Mouse (Mus musculus): ENCODE measurements at regions not wholly inside any gene's neighbourhood (a gene's known extent, or its start where the extent isn't known, plus 50 kb on each side); places are given as distances from the start of the nearest gene placed in this dataset.

DNA sequence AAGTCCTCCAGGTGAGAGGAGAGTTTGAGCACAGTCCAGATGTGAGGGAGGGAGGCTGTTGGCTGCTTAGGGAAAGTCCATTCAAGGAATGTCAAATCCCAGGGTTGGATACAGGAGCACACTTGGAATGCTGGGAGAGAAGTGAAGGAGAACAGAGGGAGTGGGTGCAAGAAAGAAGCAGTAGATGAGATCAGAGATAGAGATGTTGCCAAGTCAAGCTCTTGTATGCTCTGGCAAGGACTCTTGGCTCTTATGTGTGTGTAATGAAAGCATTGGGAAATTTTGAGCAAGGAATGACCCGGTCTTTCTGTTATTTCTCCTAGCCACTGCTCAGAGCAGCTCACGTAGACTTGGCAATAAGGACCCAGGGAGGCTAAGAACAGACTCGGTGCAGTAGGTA, 488.6 kb downstream of the Adgrl2 start:
- Histone ChIP-seq H3K27ac (ENCODE audit: insufficient read depth, low read length) (no peak overlapping the region), H3K4me3 (replicated peaks; ENCODE audit: insufficient read depth, low read depth, low read length) (no peak overlapping the region), H3K27me3 (ENCODE audit: control insufficient read depth, insufficient read depth, low read length) (no peaks in the 10 kb centered on the region), H3K4me1 (ENCODE audit: control insufficient read depth, insufficient read depth, low read length) (no peaks in the 10 kb centered on the region)
- no peak for TF ChIP-seq CTCF (IDR thresholded peaks at IDR 0.05; ENCODE audit: borderline replicate concordance, insufficient read depth, low read depth, low read length)
- no peak for TF ChIP-seq POLR2A (IDR thresholded peaks at IDR 0.05; ENCODE audit: borderline replicate concordance, insufficient read depth, low read length)
- WGBS: 83% methylated on average over 3 of the region's 3 CpGs
- no peak for DNase-seq

- WGBS: 56% methylated on average over 5 of the region's 5 CpGs
These were observed 493.7 kb downstream of the Adgrl2 start for GRCm38 (mm10) chr3:148496672-148497071.

DNA sequence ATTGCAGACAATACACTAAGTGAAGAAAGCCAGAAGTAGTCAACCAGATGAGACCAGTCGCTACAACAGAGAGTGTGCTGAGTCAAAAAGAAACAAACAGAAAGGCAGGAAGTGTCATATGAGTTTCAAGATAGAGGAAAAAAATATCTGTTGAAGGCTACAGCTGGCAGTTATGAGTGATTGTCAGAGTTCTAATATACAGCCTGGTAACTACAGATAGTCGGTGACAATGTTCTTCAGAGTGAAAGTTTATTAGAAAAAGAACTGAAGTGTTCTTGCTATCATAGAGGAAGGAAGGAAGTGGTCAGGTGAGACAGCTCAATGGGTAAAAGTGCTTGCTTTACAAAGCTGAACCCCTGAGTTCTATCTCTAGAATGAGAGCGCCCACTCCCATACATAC, 499.1 kb downstream of the Adgrl2 start:
- Histone ChIP-seq H3K4me3 (replicated peaks; ENCODE audit: insufficient read depth, low read depth, low read length) (no peak overlapping the region), H3K4me1 (ENCODE audit: control insufficient read depth, insufficient read depth, low read length) (no peaks in the 10 kb centered on the region), H3K27me3 (ENCODE audit: control insufficient read depth, insufficient read depth, low read length) (no peaks in the 10 kb centered on the region), H3K27ac (ENCODE audit: insufficient read depth, low read length) (no peak overlapping the region)
- WGBS: 89% methylated on average over 3 of the region's 3 CpGs
- DNase-seq: no peak
- TF ChIP-seq CTCF (IDR thresholded peaks at IDR 0.05; ENCODE audit: borderline replicate concordance, insufficient read depth, low read depth, low read length): no peak
- TF ChIP-seq POLR2A (IDR thresholded peaks at IDR 0.05; ENCODE audit: borderline replicate concordance, insufficient read depth, low read length): no peak

More at GRCm38 (mm10) chr3:148496672-148497071, 493.7 kb downstream of the Adgrl2 start:
- H3K27me3 ChIP-seq (ENCODE audit: control insufficient read depth, insufficient read depth, low read length): no peaks in the 10 kb centered on the region
- TF ChIP-seq CTCF (IDR thresholded peaks at IDR 0.05; ENCODE audit: borderline replicate concordance, insufficient read depth, low read depth, low read length) (no peak), POLR2A (IDR thresholded peaks at IDR 0.05; ENCODE audit: borderline replicate concordance, insufficient read depth, low read length) (no peak)
- no peak for DNase-seq
- H3K4me1 ChIP-seq (ENCODE audit: control insufficient read depth, insufficient read depth, low read length): no peaks in the 10 kb centered on the region
- H3K4me3 ChIP-seq (replicated peaks; ENCODE audit: insufficient read depth, low read depth, low read length): no peak overlapping the region
- no peak overlapping the region for H3K27ac ChIP-seq (ENCODE audit: insufficient read depth, low read length)

DNA sequence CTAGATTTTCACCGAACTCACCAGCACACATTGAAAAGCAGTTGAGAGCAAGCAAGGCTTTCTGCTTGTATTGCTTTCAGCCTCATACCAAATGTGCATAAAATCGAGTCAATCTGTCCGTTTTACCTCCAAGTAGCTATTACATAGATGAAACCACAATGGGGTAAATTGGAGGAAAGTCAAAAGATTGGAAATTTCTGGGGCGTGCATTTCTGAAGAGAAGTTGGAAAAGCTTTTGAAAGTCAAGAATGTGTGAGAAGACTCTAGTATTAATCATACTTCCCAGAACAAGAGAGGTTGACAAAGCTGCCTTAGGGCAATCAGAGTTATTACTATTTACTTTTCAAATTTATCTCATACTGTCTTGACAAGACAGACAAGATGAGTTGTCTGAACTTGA, 501.2 kb downstream of the Adgrl2 start:
- no peak overlapping the region for H3K4me3 ChIP-seq (replicated peaks; ENCODE audit: insufficient read depth, low read depth, low read length)
- 81% methylated on average over 4 of the region's 4 CpGs for WGBS
- no peaks in the 10 kb centered on the region for H3K4me1 ChIP-seq (ENCODE audit: control insufficient read depth, insufficient read depth, low read length)
- H3K27me3 ChIP-seq (ENCODE audit: control insufficient read depth, insufficient read depth, low read length): no peaks in the 10 kb centered on the region
- no peak overlapping the region for H3K27ac ChIP-seq (ENCODE audit: insufficient read depth, low read length)
- no peak for DNase-seq
- TF ChIP-seq POLR2A (IDR thresholded peaks at IDR 0.05; ENCODE audit: borderline replicate concordance, insufficient read depth, low read length) (no peak), CTCF (IDR thresholded peaks at IDR 0.05; ENCODE audit: borderline replicate concordance, insufficient read depth, low read depth, low read length) (no peak)

- Histone ChIP-seq H3K4me3 (replicated peaks; ENCODE audit: insufficient read depth, low read depth, low read length) (no peak overlapping the region), H3K27me3 (ENCODE audit: control insufficient read depth, insufficient read depth, low read length) (no peaks in the 10 kb centered on the region), H3K4me1 (ENCODE audit: control insufficient read depth, insufficient read depth, low read length) (no peaks in the 10 kb centered on the region), H3K27ac (ENCODE audit: insufficient read depth, low read length) (no peak overlapping the region)
- no peak for TF ChIP-seq POLR2A (IDR thresholded peaks at IDR 0.05; ENCODE audit: borderline replicate concordance, insufficient read depth, low read length)
- TF ChIP-seq CTCF (IDR thresholded peaks at IDR 0.05; ENCODE audit: borderline replicate concordance, insufficient read depth, low read depth, low read length): no peak
- no peak for DNase-seq
- WGBS: 93% methylated on average over 5 of the region's 5 CpGs
These were observed 502.4 kb downstream of the Adgrl2 start for GRCm38 (mm10) chr3:148487949-148488348.

DNA sequence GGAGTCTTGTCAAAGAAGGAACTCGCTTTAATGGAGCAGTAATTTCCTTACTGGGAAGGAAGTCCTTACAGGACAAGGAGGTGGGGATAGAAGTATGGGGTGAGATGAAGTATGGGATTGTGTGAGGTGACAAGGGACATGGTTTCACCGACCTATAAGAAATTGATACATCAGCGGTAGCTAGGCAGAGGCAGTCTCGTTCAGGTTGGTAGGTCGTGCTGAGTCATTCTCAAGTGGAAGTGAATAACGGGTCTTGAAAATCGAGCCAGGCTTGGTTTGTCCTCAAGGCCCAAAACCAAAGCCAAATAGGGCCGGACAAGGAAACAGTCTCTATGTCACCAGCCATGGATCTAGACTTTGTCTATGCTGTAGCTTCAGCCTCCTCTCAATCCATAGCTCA, 514.5 kb downstream of the Adgrl2 start:
- H3K4me3 ChIP-seq (replicated peaks; ENCODE audit: insufficient read depth, low read depth, low read length): no peak overlapping the region
- no peak for TF ChIP-seq CTCF (IDR thresholded peaks at IDR 0.05; ENCODE audit: borderline replicate concordance, insufficient read depth, low read depth, low read length)
- TF ChIP-seq POLR2A (IDR thresholded peaks at IDR 0.05; ENCODE audit: borderline replicate concordance, insufficient read depth, low read length): no peak
- H3K27me3 ChIP-seq (ENCODE audit: control insufficient read depth, insufficient read depth, low read length): no peaks in the 10 kb centered on the region
- no peak overlapping the region for H3K27ac ChIP-seq (ENCODE audit: insufficient read depth, low read length)
- no peaks in the 10 kb centered on the region for H3K4me1 ChIP-seq (ENCODE audit: control insufficient read depth, insufficient read depth, low read length)
- 96% methylated on average over 8 of the region's 8 CpGs for WGBS
- DNase-seq: no peak

- Histone ChIP-seq H3K27ac (ENCODE audit: insufficient read depth, low read length) (no peak overlapping the region), H3K4me1 (ENCODE audit: control insufficient read depth, insufficient read depth, low read length) (no peaks in the 10 kb centered on the region), H3K27me3 (ENCODE audit: control insufficient read depth, insufficient read depth, low read length) (no peaks in the 10 kb centered on the region), H3K4me3 (replicated peaks; ENCODE audit: insufficient read depth, low read depth, low read length) (no peak overlapping the region)
- no peak for DNase-seq
- 93% methylated on average over 6 of the region's 6 CpGs for WGBS
- no peak for TF ChIP-seq POLR2A (IDR thresholded peaks at IDR 0.05; ENCODE audit: borderline replicate concordance, insufficient read depth, low read length)
- TF ChIP-seq CTCF (IDR thresholded peaks at IDR 0.05; ENCODE audit: borderline replicate concordance, insufficient read depth, low read depth, low read length): no peak
These were observed 517.4 kb downstream of the Adgrl2 start for GRCm38 (mm10) chr3:148472943-148473444.

DNA sequence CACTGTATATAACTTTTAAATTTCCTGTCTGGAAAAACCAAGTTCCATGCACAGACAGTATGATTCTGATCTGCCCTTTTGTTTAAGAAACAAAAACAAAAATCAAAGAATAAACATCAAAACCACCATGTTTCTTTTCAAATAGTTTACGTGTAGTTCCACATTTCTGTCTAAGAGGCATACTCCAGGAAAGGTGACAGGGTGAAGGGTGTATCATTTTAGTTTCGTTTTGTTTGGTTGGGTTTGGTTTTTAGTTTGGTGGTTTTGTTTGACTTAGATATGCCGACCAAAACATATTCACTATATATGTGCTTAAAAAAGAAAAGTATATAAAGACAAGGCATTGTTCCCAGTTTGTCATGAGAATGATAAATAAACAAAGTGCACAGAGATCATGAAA, 524.9 kb downstream of the Adgrl2 start:
- TF ChIP-seq POLR2A (IDR thresholded peaks at IDR 0.05; ENCODE audit: borderline replicate concordance, insufficient read depth, low read length): no peak
- no peak for TF ChIP-seq CTCF (IDR thresholded peaks at IDR 0.05; ENCODE audit: borderline replicate concordance, insufficient read depth, low read depth, low read length)
- no peaks in the 10 kb centered on the region for H3K27me3 ChIP-seq (ENCODE audit: control insufficient read depth, insufficient read depth, low read length)
- 88% methylated on average over 3 of the region's 3 CpGs for WGBS

More for the DNA sequence above, 524.9 kb downstream of the Adgrl2 start:
- DNase-seq: no peak
- no peak overlapping the region for H3K4me3 ChIP-seq (replicated peaks; ENCODE audit: insufficient read depth, low read depth, low read length)
- H3K4me1 ChIP-seq (ENCODE audit: control insufficient read depth, insufficient read depth, low read length): no peaks in the 10 kb centered on the region
- H3K27ac ChIP-seq (ENCODE audit: insufficient read depth, low read length): no peak overlapping the region

Data from cerebellum, adult 2 months (tissue).